Mouse (Mus musculus) liver, embryonic 12.5 days (tissue): ENCODE results near the gene Gsap. TPM values are rescaled to one million over a fixed set of nuclear protein-coding genes. Genes with fewer than 3 reads are reported as not detected.
"Not testable (repeated sequence)": the region's sequence is repeated elsewhere in the genome, so short reads cannot be mapped to it uniquely, and the experiment has no call there.

Experiments
- ATAC-seq: fragments of 200-750 bp; cut with Nextera tagmentation; 2 replicates; pipeline ENCODE4 v1.8.0; 2017; ENCODE audit warnings: moderate number of reproducible peaks, mild to moderate bottlenecking, moderate library complexity
- H3K27ac ChIP-seq: fragments of 300-500 bp; sonication (generic); 2 replicates; pipeline ENCODE4 v1.5.1; 2016; ENCODE audit warnings: mild to moderate bottlenecking
- H3K27me3 ChIP-seq: fragments of 300-500 bp; sonication (generic); replicated peaks from 2 replicates; pipeline ENCODE4 v1.6.1; 2016; ENCODE audit warnings: mild to moderate bottlenecking, moderate library complexity
- H3K36me3 ChIP-seq: fragments of 300-500 bp; sonication (generic); 2 replicates; pipeline ENCODE4 v1.6.1; 2016; ENCODE audit warnings: mild to moderate bottlenecking, moderate library complexity
- H3K4me1 ChIP-seq: fragments of 300-500 bp; sonication (generic); 2 replicates; pipeline ENCODE4 v1.6.1; 2016
- H3K4me2 ChIP-seq: fragments of 300-500 bp; sonication (generic); 2 replicates; pipeline ENCODE4 v1.6.1; 2016; ENCODE audit warnings: mild to moderate bottlenecking, moderate library complexity
- H3K4me3 ChIP-seq: fragments of 300-500 bp; sonication (generic); 2 replicates; pipeline ENCODE4 v1.5.1; 2016; ENCODE audit warnings: mild to moderate bottlenecking, moderate library complexity
- H3K9ac ChIP-seq: fragments of 300-500 bp; sonication (generic); 2 replicates; pipeline ENCODE4 v1.6.1; 2016; ENCODE audit warnings: mild to moderate bottlenecking, moderate library complexity
- H3K9me3 ChIP-seq: fragments of 300-500 bp; sonication (generic); replicated peaks from 2 replicates; pipeline ENCODE4 v1.6.1; 2016; ENCODE audit warnings: mild to moderate bottlenecking, moderate library complexity
- WGBS: fragments of 180-500 bp; shearing (Covaris S2); methylation state at CpG from one replicate; pipeline ENCODE4 v1.1.7; 2016; ENCODE audit not compliant: insufficient replicate concordance; 5-methylcytosine and 5-hydroxymethylcytosine counted together
- polyA plus RNA-seq: library from polyadenylated mRNA; unstranded; fragments of >200 nt; fragmentation: Nextera tagmentation; extraction: Ambion mirVana; gene quantifications from 2 replicates; pipeline ENCODE4 v1.2.1, GENCODE M21; 2016

The Gsap gene
- polyA plus RNA-seq, 1 experiment from 2014 or later = 2.6 TPM

DNA sequence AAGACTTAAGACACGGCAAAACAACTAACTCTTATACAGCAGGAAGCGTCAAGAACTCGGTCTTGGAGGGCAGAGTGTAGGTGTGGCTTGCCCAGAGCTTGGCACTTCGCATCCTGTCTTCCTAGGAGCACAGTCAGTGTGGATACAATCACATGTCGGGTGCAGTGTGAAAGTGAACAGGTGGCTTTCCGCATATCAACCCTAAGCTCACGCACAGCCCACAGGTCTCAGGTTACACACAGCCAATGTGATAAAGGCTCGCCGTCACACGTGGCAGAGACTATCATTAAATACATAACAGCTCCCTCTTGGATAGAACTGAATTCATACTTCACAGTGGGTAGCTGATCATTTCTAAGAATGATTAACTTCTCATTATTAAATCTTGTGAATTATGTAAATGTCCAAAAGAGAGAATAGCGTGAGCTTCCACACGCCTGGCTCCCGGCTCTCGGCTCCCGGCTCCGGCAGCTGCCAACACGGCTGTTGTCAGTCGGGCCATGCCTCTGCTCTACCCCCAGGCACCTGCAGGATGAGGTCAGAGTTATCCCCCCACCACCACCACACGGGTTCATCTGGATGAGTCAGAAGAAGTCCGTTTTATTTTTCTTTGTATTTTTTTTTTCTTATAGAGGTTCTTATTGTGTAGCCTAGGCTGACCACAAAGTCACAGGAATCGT, 113.2 kb downstream of the Gsap start:
- no peak for ATAC-seq
- Histone ChIP-seq H3K9ac (no peak overlapping the region), H3K4me2 (no peak overlapping the region), H3K36me3 (no peaks in the 10 kb centered on the region), H3K4me3 (no peak overlapping the region), H3K27me3 (no peaks in the 10 kb centered on the region), H3K9me3 (no peaks in the 10 kb centered on the region), H3K4me1 (no peaks in the 10 kb centered on the region), H3K27ac (no peak overlapping the region)
- 72% methylated on average over 21 of the region's 21 CpGs for WGBS

DNA sequence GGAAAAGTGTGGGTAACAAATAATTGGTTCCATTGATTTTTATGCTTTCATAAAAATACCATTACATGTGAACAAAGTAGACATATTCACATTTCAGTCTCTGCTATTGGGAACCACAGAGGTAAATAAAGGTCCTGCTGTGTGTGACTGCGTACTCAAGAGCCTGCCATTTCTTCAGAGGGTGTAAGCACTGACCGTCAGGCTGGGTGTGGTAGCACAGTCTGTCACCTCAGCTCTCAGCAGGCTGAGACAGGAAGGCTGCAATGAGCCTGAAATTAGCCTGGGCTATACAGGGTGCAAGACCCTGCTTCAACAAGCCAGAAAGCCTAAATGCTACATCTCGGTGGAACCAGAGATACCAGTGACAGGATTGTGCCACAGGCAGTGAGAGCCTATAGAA, 114.0 kb downstream of the Gsap start:
- Histone ChIP-seq H3K4me1 (no peaks in the 10 kb centered on the region), H3K27me3 (no peaks in the 10 kb centered on the region), H3K4me3 (no peak overlapping the region), H3K4me2 (no peak overlapping the region), H3K27ac (no peak overlapping the region), H3K36me3 (no peaks in the 10 kb centered on the region), H3K9ac (no peak overlapping the region), H3K9me3 (no peaks in the 10 kb centered on the region)
- 72% methylated on average over 3 of the region's 3 CpGs for WGBS
- no peak for ATAC-seq

DNA sequence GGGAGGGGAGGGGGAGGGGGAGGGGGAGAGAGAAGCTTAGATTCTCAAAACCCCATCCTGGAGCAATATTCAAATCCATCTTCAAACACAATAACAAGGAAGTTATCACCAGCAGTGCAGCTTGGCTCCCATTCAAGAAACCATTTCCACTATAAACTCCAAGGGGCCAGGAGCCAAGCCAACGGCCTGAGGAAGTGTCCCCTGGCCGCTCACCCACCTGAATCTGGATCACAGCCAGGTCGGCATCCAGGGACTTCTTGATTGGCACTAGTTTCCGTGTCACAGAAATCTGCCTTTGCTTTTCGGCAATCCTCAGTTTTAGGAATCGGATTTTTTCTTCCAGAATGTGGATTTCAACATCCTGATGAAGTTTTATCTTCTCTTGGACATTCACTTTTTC, 115.0 kb downstream of the Gsap start:
- no peak overlapping the region for H3K4me2 ChIP-seq
- no peak overlapping the region for H3K9ac ChIP-seq
- H3K27ac ChIP-seq = no peak overlapping the region
- ATAC-seq = no peak
- no peak overlapping the region for H3K4me3 ChIP-seq
- no peaks in the 10 kb centered on the region for H3K36me3 ChIP-seq
- H3K4me1 ChIP-seq = no peaks in the 10 kb centered on the region
- H3K9me3 ChIP-seq = no peaks in the 10 kb centered on the region
- no peaks in the 10 kb centered on the region for H3K27me3 ChIP-seq
- 62% methylated on average over 6 of the region's 6 CpGs for WGBS

DNA sequence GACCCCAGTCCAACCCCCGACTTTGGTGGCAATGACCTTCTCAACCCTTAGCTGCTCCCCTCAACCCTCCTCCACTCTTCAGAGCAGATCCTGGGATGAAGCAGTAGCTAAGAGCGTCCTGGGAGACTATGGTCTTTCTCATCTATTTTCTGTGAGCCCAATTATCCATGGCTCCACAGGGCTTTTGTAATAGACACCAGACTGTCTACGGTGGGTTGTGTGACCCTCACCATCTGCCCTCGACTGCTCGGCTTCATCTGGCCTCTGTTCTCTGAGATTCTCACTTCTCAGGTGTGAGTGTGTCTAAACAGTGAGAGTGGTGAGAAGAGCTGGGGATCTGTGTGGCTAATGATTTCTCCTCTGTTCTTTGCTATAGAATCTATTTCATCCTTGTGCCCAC, 121.1 kb downstream of the Gsap start:
- no peaks in the 10 kb centered on the region for H3K4me1 ChIP-seq
- H3K9ac ChIP-seq = no peak overlapping the region
- H3K4me3 ChIP-seq = no peak overlapping the region
- ATAC-seq = no peak
- no peak overlapping the region for H3K27ac ChIP-seq
- 68% methylated on average over 5 of the region's 5 CpGs for WGBS
- no peaks in the 10 kb centered on the region for H3K9me3 ChIP-seq
- H3K36me3 ChIP-seq = no peaks in the 10 kb centered on the region
- no peak overlapping the region for H3K4me2 ChIP-seq
- no peaks in the 10 kb centered on the region for H3K27me3 ChIP-seq

DNA sequence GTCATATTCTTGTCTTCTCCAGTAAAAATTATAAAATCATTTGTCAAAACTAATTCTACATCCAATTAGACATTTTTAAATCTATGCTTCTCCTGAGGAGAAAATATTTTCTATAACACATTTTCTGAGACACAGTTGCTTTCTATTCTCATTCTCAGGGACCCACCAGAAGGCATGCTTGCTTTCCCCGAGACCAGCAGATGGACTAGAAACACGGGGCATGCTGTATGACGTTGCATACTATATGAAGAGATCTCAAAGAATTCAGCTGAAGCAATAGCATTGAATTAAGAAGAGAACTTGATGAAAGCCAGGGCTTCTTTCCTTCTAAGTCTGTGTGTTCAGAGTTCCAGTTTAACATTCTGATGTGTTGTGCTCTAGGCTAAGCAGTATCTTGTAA, 128.6 kb downstream of the Gsap start:
- ATAC-seq = no peak
- WGBS = 71% methylated on average over 3 of the region's 3 CpGs
- no peaks in the 10 kb centered on the region for H3K4me1 ChIP-seq

DNA sequence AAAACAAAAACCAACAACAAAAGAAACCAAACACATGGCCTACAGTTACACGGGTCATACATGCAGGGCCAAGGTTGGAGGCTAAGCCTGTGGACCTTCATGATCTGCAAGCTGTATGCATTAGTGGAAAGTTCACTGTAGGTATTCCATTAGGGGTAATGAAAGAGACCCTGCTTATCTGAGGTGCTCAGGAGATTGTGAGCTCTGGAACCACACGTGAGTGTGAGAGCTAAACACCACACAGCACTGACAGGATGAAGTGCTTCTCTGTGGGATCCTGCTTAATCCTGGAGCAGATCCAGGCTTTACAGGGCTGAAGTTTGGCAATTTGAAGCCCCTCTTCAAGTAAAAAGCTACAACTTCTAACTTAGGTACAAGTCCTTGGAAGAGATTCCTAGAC, 134.1 kb downstream of the Gsap start:
- Histone ChIP-seq H3K9me3 (no peaks in the 10 kb centered on the region), H3K36me3 (no peaks in the 10 kb centered on the region), H3K4me2 (no peak overlapping the region), H3K9ac (no peak overlapping the region), H3K27me3 (no peaks in the 10 kb centered on the region), H3K27ac (no peak overlapping the region), H3K4me1 (no peaks in the 10 kb centered on the region), H3K4me3 (no peak overlapping the region)
- WGBS = 46% methylated on average over 2 of the region's 2 CpGs
- no peak for ATAC-seq

More for the DNA sequence above, 128.6 kb downstream of the Gsap start:
- no peaks in the 10 kb centered on the region for H3K9me3 ChIP-seq
- H3K9ac ChIP-seq = no peak overlapping the region
- no peak overlapping the region for H3K4me2 ChIP-seq
- no peak overlapping the region for H3K4me3 ChIP-seq
- no peak overlapping the region for H3K27ac ChIP-seq
- no peaks in the 10 kb centered on the region for H3K36me3 ChIP-seq
- H3K27me3 ChIP-seq = no peaks in the 10 kb centered on the region

DNA sequence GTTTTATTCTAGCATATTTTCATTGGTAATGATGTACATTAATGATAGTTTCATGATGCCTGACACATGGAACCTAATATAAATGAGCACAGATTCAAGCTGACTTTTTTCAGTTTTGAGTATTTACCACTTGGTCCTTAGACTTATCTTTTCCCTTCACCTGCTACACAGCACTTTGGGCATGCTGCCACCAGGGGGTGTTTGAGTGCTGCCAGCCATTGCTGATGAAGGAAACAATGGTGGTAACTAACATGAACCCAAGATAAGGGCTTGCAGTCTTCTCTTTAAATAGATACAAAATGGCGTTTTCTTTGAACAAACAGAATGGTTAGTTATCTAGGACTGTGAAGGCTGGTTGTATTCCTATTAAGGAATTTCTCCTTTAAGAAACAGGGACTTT, 140.4 kb downstream of the Gsap start:
- Histone ChIP-seq H3K4me1 (no peaks in the 10 kb centered on the region; the same call in 1 of the 2 replicates), H3K9ac (no peak overlapping the region), H3K4me2 (no peak overlapping the region), H3K4me3 (no peak overlapping the region), H3K27ac (no peak overlapping the region), H3K36me3 (no peaks in the 10 kb centered on the region), H3K9me3 (no peaks in the 10 kb centered on the region), H3K27me3 (no peaks in the 10 kb centered on the region)
- 5% methylated on average over 1 of the region's 1 CpGs for WGBS
- no peak for ATAC-seq

DNA sequence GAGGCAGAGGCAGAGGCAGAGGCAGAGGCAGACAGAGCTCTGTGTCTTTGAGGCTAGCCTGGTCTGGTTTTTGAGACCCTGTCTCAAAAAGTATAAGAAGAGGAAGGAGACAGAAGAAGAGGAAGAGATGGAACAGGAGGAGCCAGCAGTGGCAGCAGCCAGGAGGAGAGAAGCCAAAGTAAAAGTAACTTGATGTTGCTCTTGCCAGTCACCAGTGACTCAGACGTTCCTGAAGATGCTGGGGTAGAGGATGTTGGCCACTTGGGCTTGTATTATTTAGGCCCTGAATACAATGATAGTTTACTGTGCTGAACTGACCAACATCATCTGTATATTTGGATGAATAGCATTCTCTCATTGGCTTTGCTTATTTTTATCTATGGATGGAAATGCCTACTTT, 142.5 kb downstream of the Gsap start:
- Histone ChIP-seq H3K9me3 (no peaks in the 10 kb centered on the region), H3K27ac (no peak overlapping the region), H3K4me2 (no peak overlapping the region), H3K4me3 (no peak overlapping the region), H3K4me1 (no peaks in the 10 kb centered on the region; the same call in 1 of the 2 replicates), H3K9ac (no peak overlapping the region), H3K27me3 (no peaks in the 10 kb centered on the region), H3K36me3 (no peaks in the 10 kb centered on the region)
- WGBS = 59% methylated on average over 1 of the region's 1 CpGs
- ATAC-seq = no peak

DNA sequence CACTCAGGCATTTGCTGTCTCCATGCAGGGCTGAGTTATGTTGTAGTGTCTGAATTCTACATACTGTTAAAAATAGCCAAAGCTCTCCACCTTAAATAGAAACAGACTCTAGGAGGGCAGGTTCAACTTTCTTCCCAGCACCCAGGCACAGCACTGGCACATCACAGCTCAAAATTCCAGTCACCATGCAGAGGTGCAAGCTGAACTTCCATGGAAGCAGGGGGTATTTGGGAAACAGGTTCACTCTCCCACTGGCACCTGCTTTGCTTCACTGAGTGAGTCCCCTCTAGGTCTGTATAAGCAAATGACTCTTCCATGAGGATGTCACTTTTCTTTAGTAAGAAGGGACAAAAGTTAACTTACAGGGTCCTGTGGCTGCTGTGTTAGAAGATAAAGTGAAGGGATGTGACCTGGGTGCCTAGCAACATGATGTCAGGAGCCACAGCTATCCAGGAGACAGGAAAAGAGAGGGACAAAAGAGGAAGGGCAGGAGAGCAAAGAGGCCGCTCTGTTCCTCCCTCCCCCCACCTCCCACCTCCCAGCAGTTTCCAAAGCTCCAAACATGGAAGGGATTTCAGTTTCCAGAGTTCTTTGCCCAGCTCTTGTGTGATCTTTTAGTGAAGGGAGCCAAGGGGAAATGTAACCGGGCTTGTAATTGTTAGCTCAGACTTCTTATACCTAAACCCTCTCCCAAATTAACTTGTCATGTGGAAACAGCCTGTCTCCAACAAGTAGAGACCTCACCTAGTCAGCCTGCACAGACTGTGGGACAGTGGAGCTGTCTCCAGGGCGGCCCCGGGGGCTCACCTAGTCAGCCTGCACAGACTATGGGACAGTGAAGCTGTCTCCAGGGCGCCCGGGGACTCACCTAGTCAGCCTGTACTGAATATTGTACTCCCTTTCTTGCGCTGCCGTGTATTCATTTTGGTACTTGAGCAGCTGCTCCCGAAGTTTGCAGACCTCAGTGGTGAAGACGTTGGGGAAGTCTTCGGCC, 143.9 kb downstream of the Gsap start:
- no peak for ATAC-seq
- Histone ChIP-seq H3K4me2 (no peak overlapping the region), H3K4me3 (no peak overlapping the region), H3K9me3 (no peaks in the 10 kb centered on the region), H3K27me3 (no peaks in the 10 kb centered on the region), H3K9ac (no peak overlapping the region), H3K27ac (no peak overlapping the region), H3K36me3 (no peaks in the 10 kb centered on the region), H3K4me1 (no peaks in the 10 kb centered on the region; the same call in 1 of the 2 replicates)
- 47% methylated on average over 11 of the region's 11 CpGs for WGBS

DNA sequence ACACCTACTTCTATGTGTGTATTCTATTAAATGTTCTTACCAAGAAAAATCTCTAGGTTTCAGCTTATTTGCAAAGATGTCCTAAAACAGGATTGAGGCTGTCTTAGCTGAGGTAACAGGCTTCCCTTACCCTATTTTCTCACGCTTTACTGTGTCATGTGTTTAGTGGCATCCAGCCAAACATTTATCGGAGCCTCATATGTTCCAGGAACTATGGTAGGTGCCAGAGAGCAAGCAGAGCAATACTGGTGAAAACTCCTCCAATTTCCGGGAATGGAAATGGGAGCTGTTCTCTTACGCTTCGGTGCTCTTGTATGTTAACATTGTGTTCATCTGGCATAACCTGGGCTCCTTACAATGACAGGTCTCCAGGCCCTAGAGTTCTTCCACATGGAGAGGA, 145.6 kb downstream of the Gsap start:
- no peak overlapping the region for H3K9ac ChIP-seq
- no peak overlapping the region for H3K4me2 ChIP-seq
- no peaks in the 10 kb centered on the region; the same call in 1 of the 2 replicates for H3K4me1 ChIP-seq
- WGBS = 77% methylated on average over 5 of the region's 5 CpGs
- no peak overlapping the region for H3K4me3 ChIP-seq
- no peaks in the 10 kb centered on the region for H3K36me3 ChIP-seq
- H3K27me3 ChIP-seq = no peaks in the 10 kb centered on the region
- H3K27ac ChIP-seq = no peak overlapping the region
- ATAC-seq = no peak
- H3K9me3 ChIP-seq = no peaks in the 10 kb centered on the region

DNA sequence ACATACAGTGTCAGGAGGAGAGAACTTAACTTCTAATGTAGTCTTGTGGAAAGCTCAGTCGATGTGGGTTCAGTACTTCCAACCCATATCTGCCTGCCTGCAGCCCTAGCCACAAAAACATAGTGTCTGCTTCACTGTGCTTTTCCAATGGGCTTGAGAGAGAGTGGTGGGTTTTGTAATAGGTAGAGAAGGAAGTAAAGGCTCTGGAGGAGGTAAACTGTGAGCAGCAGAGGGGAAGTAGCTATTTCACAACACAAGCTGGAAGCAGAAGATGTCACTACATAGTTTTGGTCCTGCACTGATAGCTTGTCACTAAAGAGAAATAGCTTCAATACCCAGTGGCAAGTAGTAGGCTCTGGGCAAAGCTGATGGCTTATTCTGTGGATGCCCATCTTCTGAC, 146.1 kb downstream of the Gsap start:
- ATAC-seq = no peak
- H3K36me3 ChIP-seq = no peaks in the 10 kb centered on the region
- no peaks in the 10 kb centered on the region for H3K27me3 ChIP-seq
- no peak overlapping the region for H3K4me2 ChIP-seq
- 21% methylated on average over 1 of the region's 1 CpGs for WGBS
- no peaks in the 10 kb centered on the region for H3K9me3 ChIP-seq
- no peak overlapping the region for H3K4me3 ChIP-seq
- H3K9ac ChIP-seq = no peak overlapping the region
- H3K4me1 ChIP-seq = no peaks in the 10 kb centered on the region; the same call in 1 of the 2 replicates
- H3K27ac ChIP-seq = no peak overlapping the region

DNA sequence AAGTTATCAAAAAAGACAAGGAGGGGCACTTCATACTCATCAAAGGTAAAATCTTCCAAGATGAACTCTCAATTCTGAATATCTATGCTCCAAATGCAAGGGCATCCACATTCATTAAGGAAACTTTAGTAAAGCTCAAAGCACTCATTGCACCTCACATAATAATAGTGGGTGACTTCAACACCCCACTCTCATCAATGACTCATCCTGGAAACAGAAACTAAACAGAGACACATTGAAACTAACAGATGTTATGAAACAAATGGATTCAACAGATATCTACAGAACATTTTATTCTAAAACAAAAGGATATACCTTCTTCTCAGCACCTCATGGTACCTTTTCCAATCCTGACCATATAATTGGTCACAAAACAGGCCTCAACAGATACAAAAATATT, 156.2 kb downstream of the Gsap start:
- ATAC-seq, H3K9ac ChIP-seq, H3K9me3 ChIP-seq, H3K27me3 ChIP-seq, H3K36me3 ChIP-seq, H3K27ac ChIP-seq, H3K4me2 ChIP-seq, H3K4me1 ChIP-seq, H3K4me3 ChIP-seq: not testable (repeated sequence)
